Mouse (Mus musculus) lung, embryonic 14.5 days (tissue): ENCODE results near the gene Parp9. TPM values are rescaled to one million over a fixed set of nuclear protein-coding genes. Genes with fewer than 3 reads are reported as not detected.
"Not testable (repeated sequence)": the region's sequence is repeated elsewhere in the genome, so short reads cannot be mapped to it uniquely, and the experiment has no call there.

Experiments
- ATAC-seq: fragments of 200-750 bp; cut with Nextera tagmentation; 2 replicates; pipeline ENCODE4 v1.8.0; 2017; ENCODE audit warnings: mild to moderate bottlenecking, moderate TSS enrichment, moderate library complexity; ENCODE audit not compliant: insufficient read depth
- DNase-seq: peaks from one replicate; pipeline ENCODE4 v3.0.0-alpha.2; 2015
- H3K27ac ChIP-seq: fragments of 300-500 bp; sonication (generic); 2 replicates; pipeline ENCODE4 v1.5.1; 2014; ENCODE audit warnings: low read depth, mild to moderate bottlenecking, moderate library complexity
- H3K27me3 ChIP-seq: fragments of 300-500 bp; sonication (generic); 2 replicates; pipeline ENCODE4 v1.6.1; 2014; ENCODE audit warnings: low read length, control low read depth; ENCODE audit not compliant: insufficient read depth
- H3K36me3 ChIP-seq: fragments of 300-500 bp; sonication (generic); 2 replicates; pipeline ENCODE4 v1.6.1; 2014; ENCODE audit warnings: control low read depth; ENCODE audit not compliant: insufficient read depth
- H3K4me1 ChIP-seq: fragments of 300-500 bp; sonication (generic); 2 replicates; pipeline ENCODE4 v1.6.1; 2014; ENCODE audit warnings: antibody characterized with exemption, control low read depth; ENCODE audit not compliant: insufficient read depth
- H3K4me2 ChIP-seq: fragments of 300-500 bp; sonication (generic); 2 replicates; pipeline ENCODE4 v1.6.1; 2014; ENCODE audit warnings: mild to moderate bottlenecking
- H3K4me3 ChIP-seq: fragments of 300-500 bp; sonication (generic); 2 replicates; pipeline ENCODE4 v1.5.1; 2014; ENCODE audit warnings: low read depth, low read length
- H3K9ac ChIP-seq: fragments of 300-500 bp; sonication (generic); 2 replicates; pipeline ENCODE4 v1.6.1; 2014
- H3K9me3 ChIP-seq: fragments of 300-500 bp; sonication (generic); 2 replicates; pipeline ENCODE4 v1.6.1; 2016; ENCODE audit warnings: low read depth, low read length, control low read depth
- CTCF ChIP-seq: IDR thresholded peaks from 2 replicates; pipeline ENCODE4 v1.5.1; 2016; ENCODE audit warnings: antibody characterized with exemption, low read depth
- WGBS: fragments of 180-500 bp; shearing (Covaris S2); extraction: QIAGEN DNeasy Blood & Tissue Kit; methylation state at CpG from one replicate; pipeline ENCODE4 v1.1.7; 2014; 5-methylcytosine and 5-hydroxymethylcytosine counted together
- polyA plus RNA-seq: library from polyadenylated mRNA; unstranded; fragments of >200 nt; fragmentation: Nextera tagmentation; extraction: Ambion mirVana; gene quantifications from 2 replicates; pipeline ENCODE4 v1.2.1, GENCODE M21; 2014

Gene Parp9
- polyA plus RNA-seq, result 4.7 and 5.2 TPM in 2 replicates

GRCm38 (mm10) chr16:35938211-35939151 lies at the start of gene Parp9, which contains the start of gene Dtx3l:
TSS of gene Parp9 (plus strand) at chr16:35938470.
TSS of gene Dtx3l (minus strand) at chr16:35939151.
- no peak for TF ChIP-seq CTCF
- H3K4me3 ChIP-seq, result peak within 1 kb of the TSS; percentile 50
- peak within 1 kb of the TSS; percentile 59 for H3K9ac ChIP-seq
- no peaks in the 10 kb centered on the region for H3K36me3 ChIP-seq
- peak within 1 kb of the TSS; percentile 78 for H3K4me2 ChIP-seq
- no peak within 1 kb of the TSS for H3K27ac ChIP-seq
- no peaks in the 10 kb centered on the region for H3K4me1 ChIP-seq
- no peaks in the 10 kb centered on the region for H3K9me3 ChIP-seq
- H3K27me3 ChIP-seq, result 0 out of 2 replicates have a peak, but pooled peaks cover 5% of the 10 kb centered on the region
- DNase-seq, result peak; percentile 60
- WGBS, result 2% methylated on average over 52 of the region's 52 CpGs
- peak; percentile 66 for ATAC-seq

- DNase-seq (no peak), ATAC-seq (no peak)
Observed at GRCm38 (mm10) chr16:35888910-35889309, 49.4 kb upstream of the Parp9 start.

GRCm38 (mm10) chr16:35890645-35891044 lies 47.6 kb upstream of the Parp9 start:
- H3K27ac ChIP-seq, result no peak overlapping the region
- peak; percentile 56 for TF ChIP-seq CTCF
- H3K4me3 ChIP-seq, result no peak overlapping the region
- H3K4me2 ChIP-seq, result no peak overlapping the region
- no peaks in the 10 kb centered on the region for H3K4me1 ChIP-seq
- WGBS, result 74% methylated on average over 3 of the region's 3 CpGs
- no peak overlapping the region for H3K9ac ChIP-seq
- H3K27me3 ChIP-seq, result no peaks in the 10 kb centered on the region
- ATAC-seq (no peak), DNase-seq (peak; percentile 21)
- H3K36me3 ChIP-seq, result no peaks in the 10 kb centered on the region
- H3K9me3 ChIP-seq, result no peaks in the 10 kb centered on the region

More at GRCm38 (mm10) chr16:35888910-35889309, 49.4 kb upstream of the Parp9 start:
- H3K9me3 ChIP-seq, result no peaks in the 10 kb centered on the region
- no peaks in the 10 kb centered on the region for H3K36me3 ChIP-seq
- H3K27ac ChIP-seq, result no peak overlapping the region
- TF ChIP-seq CTCF, result no peak
- no peaks in the 10 kb centered on the region for H3K4me1 ChIP-seq
- 88% methylated on average over 5 of the region's 5 CpGs for WGBS
- no peaks in the 10 kb centered on the region for H3K27me3 ChIP-seq
- no peak overlapping the region for H3K4me2 ChIP-seq
- H3K9ac ChIP-seq, result no peak overlapping the region
- no peak overlapping the region for H3K4me3 ChIP-seq

DNA sequence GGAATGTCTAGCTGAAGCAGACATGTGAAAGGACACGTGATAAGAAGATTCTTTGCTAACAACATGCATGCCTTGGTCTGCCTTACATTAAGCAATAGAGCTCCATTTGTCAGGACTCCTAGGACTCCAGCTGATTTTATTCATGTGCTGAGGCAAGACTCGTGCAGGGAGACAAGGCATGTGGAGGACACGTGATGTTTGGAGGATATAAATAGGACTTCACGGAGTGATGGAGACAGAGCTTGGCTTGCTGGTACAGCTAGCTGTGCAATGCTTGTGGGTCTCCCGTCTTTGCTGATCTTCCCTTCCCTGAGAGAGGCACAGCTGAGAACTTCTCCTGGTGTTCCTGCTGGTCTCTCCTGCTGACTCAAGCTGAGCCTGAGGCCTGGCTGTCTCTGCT lies 46.7 kb upstream of the Parp9 start:
- not testable (repeated sequence) for H3K27me3 ChIP-seq, H3K27ac ChIP-seq, ATAC-seq, H3K4me2 ChIP-seq, DNase-seq, H3K9ac ChIP-seq, H3K36me3 ChIP-seq, H3K4me1 ChIP-seq, H3K4me3 ChIP-seq, H3K9me3 ChIP-seq
- 62% methylated on average over 5 of the region's 5 CpGs for WGBS

DNA sequence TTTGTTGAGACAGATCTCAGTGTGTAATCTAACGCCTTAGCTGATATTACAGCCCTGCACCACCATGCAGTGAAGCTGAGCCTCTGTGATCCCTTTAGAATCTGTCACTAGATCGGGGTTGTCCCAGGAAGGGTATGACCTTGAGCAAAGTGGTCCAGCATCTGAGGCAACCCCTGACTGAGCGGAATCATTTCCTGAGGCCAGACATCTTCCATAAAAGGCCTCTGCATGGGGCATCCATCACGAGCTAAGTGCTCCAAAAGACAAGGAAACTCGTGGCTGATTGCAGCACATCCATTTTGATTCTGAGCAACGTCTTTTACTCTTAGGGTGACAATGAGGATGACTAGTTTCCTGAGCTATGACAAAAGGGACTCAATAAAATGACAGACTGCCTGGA lies 43.3 kb upstream of the Parp9 start:
- Histone ChIP-seq H3K4me1 (no peaks in the 10 kb centered on the region), H3K4me2 (no peak overlapping the region), H3K9ac (no peak overlapping the region), H3K36me3 (no peaks in the 10 kb centered on the region), H3K9me3 (no peaks in the 10 kb centered on the region), H3K4me3 (no peak overlapping the region), H3K27me3 (no peaks in the 10 kb centered on the region), H3K27ac (no peak overlapping the region)
- DNase-seq, result no peak
- 55% methylated on average over 6 of the region's 6 CpGs for WGBS
- TF ChIP-seq CTCF, result no peak
- no peak for ATAC-seq

DNA sequence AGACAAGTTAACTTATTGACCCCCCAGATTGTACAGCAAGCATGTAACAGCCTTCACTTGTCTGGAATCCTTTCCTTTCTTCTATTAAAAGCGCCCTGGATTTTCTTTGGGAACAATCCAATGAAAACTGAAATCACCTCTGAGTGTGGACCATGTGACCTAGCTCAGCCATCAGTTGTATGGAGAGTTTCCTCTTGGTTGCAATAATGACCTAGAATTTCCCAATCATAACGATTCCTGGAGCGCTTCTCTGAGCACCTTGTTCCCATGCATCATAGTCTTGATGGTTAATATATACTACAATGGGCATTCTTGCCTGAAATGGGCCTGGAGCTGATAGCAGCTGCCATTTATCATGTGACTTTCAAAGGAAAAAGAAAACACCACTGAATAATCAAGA lies 37.7 kb upstream of the Parp9 start:
- Histone ChIP-seq H3K4me3 (no peak overlapping the region), H3K9me3 (no peaks in the 10 kb centered on the region), H3K9ac (no peak overlapping the region), H3K4me2 (no peak overlapping the region), H3K27ac (no peak overlapping the region), H3K36me3 (no peaks in the 10 kb centered on the region), H3K4me1 (no peaks in the 10 kb centered on the region), H3K27me3 (no peaks in the 10 kb centered on the region)
- DNase-seq, result no peak
- TF ChIP-seq CTCF, result no peak
- ATAC-seq, result no peak
- 82% methylated on average over 3 of the region's 3 CpGs for WGBS

GRCm38 (mm10) chr16:35903014-35903640 lies 35.1 kb upstream of the Parp9 start:
- H3K9ac ChIP-seq, result no peak overlapping the region
- no peak for DNase-seq
- no peaks in the 10 kb centered on the region for H3K9me3 ChIP-seq
- no peak overlapping the region for H3K4me3 ChIP-seq
- H3K27ac ChIP-seq, result no peak overlapping the region
- TF ChIP-seq CTCF, result no peak
- no peaks in the 10 kb centered on the region for H3K36me3 ChIP-seq
- ATAC-seq, result no peak
- 88% methylated on average over 6 of the region's 6 CpGs for WGBS
- H3K4me1 ChIP-seq, result no peaks in the 10 kb centered on the region
- no peak overlapping the region for H3K4me2 ChIP-seq
- no peaks in the 10 kb centered on the region for H3K27me3 ChIP-seq
